Mouse (Mus musculus) intestine, postnatal 0 days (tissue): ENCODE measurements around the gene Top3a. TPM values are rescaled to one million over a fixed set of nuclear protein-coding genes. Genes with fewer than 3 reads are reported as not detected.

Experiments used
- ATAC-seq: fragments of 200-750 bp; cut with Nextera tagmentation; 2 replicates; pipeline ENCODE4 v1.8.0; 2017; ENCODE audit warnings: mild to moderate bottlenecking, moderate TSS enrichment, moderate library complexity
- H3K27ac ChIP-seq: fragments of 300-500 bp; sonication (generic); 2 replicates; pipeline ENCODE4 v1.5.1; 2014; ENCODE audit warnings: mild to moderate bottlenecking, low read depth, low read length, moderate library complexity
- H3K27me3 ChIP-seq: fragments of 300-500 bp; sonication (generic); replicated peaks from 2 replicates; pipeline ENCODE4 v1.6.1; 2014; ENCODE audit warnings: low read length, mixed read lengths; ENCODE audit not compliant: control insufficient read depth, insufficient read depth
- H3K36me3 ChIP-seq: fragments of 300-500 bp; sonication (generic); 2 replicates; pipeline ENCODE4 v1.6.1; 2014; ENCODE audit warnings: mild to moderate bottlenecking, moderate library complexity; ENCODE audit not compliant: control insufficient read depth, insufficient read depth
- H3K4me1 ChIP-seq: fragments of 300-500 bp; sonication (generic); replicated peaks from 2 replicates; pipeline ENCODE4 v1.6.1; 2014; ENCODE audit warnings: antibody characterized with exemption, low read length, mixed read lengths; ENCODE audit not compliant: control insufficient read depth, insufficient read depth
- H3K4me2 ChIP-seq: fragments of 300-500 bp; sonication (generic); replicated peaks from 2 replicates; pipeline ENCODE4 v1.6.1; 2014; ENCODE audit warnings: low read depth, mild to moderate bottlenecking, moderate library complexity
- H3K4me3 ChIP-seq: fragments of 300-500 bp; sonication (generic); 2 replicates; pipeline ENCODE4 v1.5.1; 2014; ENCODE audit warnings: low read depth, low read length
- H3K9ac ChIP-seq: fragments of 300-500 bp; sonication (generic); 2 replicates; pipeline ENCODE4 v1.6.1; 2014; ENCODE audit warnings: mild to moderate bottlenecking, low read depth, low read length
- H3K9me3 ChIP-seq: fragments of 300-500 bp; sonication (generic); 2 replicates; pipeline ENCODE4 v1.6.1; 2016; ENCODE audit warnings: mixed run types; ENCODE audit not compliant: control insufficient read depth
- CTCF ChIP-seq: sonication (generic); IDR thresholded peaks from 2 replicates; pipeline ENCODE4 v1.5.1; 2016; ENCODE audit warnings: low read depth, mild to moderate bottlenecking, control low read depth, antibody characterized with exemption, moderate library complexity
- WGBS: fragments of 180-500 bp; shearing (Covaris S2); extraction: QIAGEN DNeasy Blood & Tissue Kit; methylation state at CpG from one replicate; pipeline ENCODE4 v1.1.7; 2014; 5-methylcytosine and 5-hydroxymethylcytosine counted together
- polyA plus RNA-seq: library from polyadenylated mRNA; unstranded; fragments of >200 nt; fragmentation: Nextera tagmentation; extraction: Ambion mirVana; gene quantifications from 2 replicates; pipeline ENCODE4 v1.2.1, GENCODE M21; 2015

Top3a gene
- polyA plus RNA-seq, 1 experiment from 2014 or later: 3.2 TPM

- Histone ChIP-seq H3K4me2 (no peak overlapping the region), H3K4me1 (no peaks in the 10 kb centered on the region), H3K27me3 (no peaks in the 10 kb centered on the region), H3K27ac (no peak overlapping the region), H3K9me3 (no peaks in the 10 kb centered on the region), H3K4me3 (no peak overlapping the region), H3K36me3 (peaks cover 45% of the 10 kb centered on the region), H3K9ac (no peak overlapping the region)
- TF ChIP-seq CTCF: no peak
- 84% methylated on average over 11 of the region's 11 CpGs for WGBS
- ATAC-seq: no peak
These were observed 19.2 kb upstream of the Top3a start for GRCm38 (mm10) chr11:60796342-60796741.

DNA sequence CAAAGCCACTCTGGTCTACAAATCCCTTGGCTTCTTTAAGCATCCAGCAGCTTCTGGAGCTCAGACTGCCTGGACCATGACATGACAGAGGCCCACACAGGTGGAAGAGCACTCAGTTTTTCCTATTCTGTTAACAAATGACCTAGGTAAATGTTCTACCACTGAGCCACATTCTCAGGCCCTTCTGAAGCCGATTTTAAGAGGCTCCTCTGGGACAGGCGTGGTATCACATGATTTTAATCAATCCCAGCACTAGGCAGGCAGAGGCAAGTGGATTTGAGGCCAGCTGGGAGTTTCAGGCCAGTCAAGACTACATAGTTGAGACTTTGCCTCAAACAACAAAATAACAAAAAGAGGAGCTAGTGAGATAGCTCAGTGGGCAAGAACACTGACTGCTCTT lies 13.3 kb upstream of the Top3a start:
- H3K4me2 ChIP-seq: no peak overlapping the region
- H3K36me3 ChIP-seq: peaks cover 61% of the 10 kb centered on the region
- TF ChIP-seq CTCF: no peak
- no peaks in the 10 kb centered on the region for H3K4me1 ChIP-seq
- H3K4me3 ChIP-seq: no peak overlapping the region
- no peak overlapping the region for H3K9ac ChIP-seq
- no peaks in the 10 kb centered on the region for H3K27me3 ChIP-seq
- no peak for ATAC-seq
- no peak overlapping the region for H3K27ac ChIP-seq
- whole genome bisulfite sequencing: 75% methylated on average over 2 of the region's 2 CpGs
- H3K9me3 ChIP-seq: no peaks in the 10 kb centered on the region

GRCm38 (mm10) chr11:60787595-60787994 lies 10.4 kb upstream of the Top3a start:
- ATAC-seq: no peak
- Histone ChIP-seq H3K9me3 (no peaks in the 10 kb centered on the region), H3K27me3 (no peaks in the 10 kb centered on the region), H3K27ac (no peak overlapping the region), H3K4me3 (no peak overlapping the region), H3K4me1 (no peaks in the 10 kb centered on the region), H3K36me3 (peaks cover 62% of the 10 kb centered on the region), H3K9ac (no peak overlapping the region), H3K4me2 (no peak overlapping the region)
- 63% methylated on average over 1 of the region's 1 CpGs for WGBS
- no peak for TF ChIP-seq CTCF

DNA sequence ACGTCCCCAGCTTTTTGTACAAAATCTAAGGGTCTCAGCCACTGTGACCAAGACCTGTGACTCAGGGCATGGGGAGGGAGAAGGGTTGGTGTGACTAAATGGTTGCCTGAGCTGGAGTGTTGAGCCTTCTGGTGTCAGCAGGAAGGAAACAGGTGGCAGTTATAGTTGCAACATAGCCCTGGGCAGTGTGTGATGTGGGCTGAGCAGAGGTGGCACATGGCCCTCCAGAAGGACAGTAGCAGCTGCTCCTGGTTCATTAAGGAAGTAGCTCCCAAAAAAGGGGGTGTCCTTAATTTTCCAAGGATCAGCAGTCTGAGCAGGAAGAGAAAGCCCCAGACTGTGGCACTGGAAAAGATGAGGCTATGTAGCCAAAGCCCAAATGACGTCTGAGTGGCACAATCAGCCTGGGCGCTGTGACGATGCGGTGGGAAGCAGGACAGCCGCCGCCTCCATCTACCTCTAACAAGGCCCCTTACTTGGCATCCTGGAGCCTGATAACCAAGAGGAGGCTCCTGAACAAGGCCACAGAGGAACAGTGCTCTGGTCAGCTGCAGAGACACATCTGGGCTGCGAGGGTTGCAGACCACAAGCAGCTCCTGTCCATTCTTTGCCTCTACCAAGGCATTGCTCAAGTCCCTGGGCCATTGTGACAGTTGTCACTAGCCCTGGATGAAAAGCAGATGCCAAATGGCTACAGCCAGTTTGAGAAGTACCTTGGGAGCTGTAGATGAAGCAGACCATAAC lies 7.2 kb upstream of the Top3a start:
- Histone ChIP-seq H3K4me3 (no peak overlapping the region), H3K27me3 (no peaks in the 10 kb centered on the region), H3K36me3 (peaks cover 55% of the 10 kb centered on the region), H3K4me1 (peaks cover 15% of the 10 kb centered on the region; the same call in 1 of the 2 replicates), H3K9me3 (no peaks in the 10 kb centered on the region), H3K27ac (no peak overlapping the region), H3K4me2 (no peak overlapping the region), H3K9ac (no peak overlapping the region)
- 84% methylated on average over 8 of the region's 8 CpGs for WGBS
- TF ChIP-seq CTCF: no peak
- ATAC-seq: no peak

GRCm38 (mm10) chr11:60779673-60780189 lies 2.6 kb upstream of the Top3a start:
- Histone ChIP-seq H3K36me3 (peaks cover 24% of the 10 kb centered on the region), H3K27ac (no peak overlapping the region), H3K9ac (peak overlapping the region; percentile 34; the same call in 1 of the 2 replicates), H3K9me3 (no peaks in the 10 kb centered on the region), H3K4me1 (peaks cover 19% of the 10 kb centered on the region), H3K4me3 (peak overlapping the region; percentile 63), H3K27me3 (no peaks in the 10 kb centered on the region), H3K4me2 (peak overlapping the region; percentile 83)
- ATAC-seq: no peak
- TF ChIP-seq CTCF: no peak
- WGBS: 71% methylated on average over 10 of the region's 10 CpGs

DNA sequence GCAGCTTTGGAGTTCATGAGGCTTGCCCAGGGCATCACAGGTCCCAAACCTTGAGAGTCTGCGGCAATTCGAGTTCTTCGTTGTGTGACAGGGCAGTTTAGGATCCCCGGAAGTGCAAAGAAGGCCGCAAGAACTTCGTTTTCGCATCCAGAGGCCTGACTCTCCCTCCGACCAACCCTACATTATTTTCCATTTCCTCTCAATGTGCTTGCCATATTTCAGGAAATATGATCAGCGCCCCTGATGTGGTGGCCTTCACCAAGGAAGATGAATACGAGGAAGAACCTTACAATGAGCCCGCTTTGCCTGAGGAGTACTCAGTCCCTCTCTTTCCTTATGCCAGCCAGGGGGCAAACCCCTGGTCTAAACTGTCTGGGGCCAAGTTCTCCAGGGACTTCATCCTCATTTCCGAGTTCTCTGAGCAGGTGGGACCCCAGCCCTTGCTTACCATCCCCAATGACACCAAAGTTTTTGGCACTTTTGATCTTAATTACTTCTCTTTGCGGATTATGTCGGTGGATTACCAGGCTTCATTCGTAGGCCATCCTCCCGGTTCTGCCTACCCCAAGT lies 721 bp upstream of the Top3a start:
- no peaks in the 10 kb centered on the region for H3K9me3 ChIP-seq
- peaks cover 19% of the 10 kb centered on the region for H3K4me1 ChIP-seq
- H3K4me2 ChIP-seq: peak overlapping the region; percentile 83
- H3K27me3 ChIP-seq: no peaks in the 10 kb centered on the region
- no peak for ATAC-seq
- peak overlapping the region; percentile 90 for H3K27ac ChIP-seq
- WGBS: 23% methylated on average over 16 of the region's 16 CpGs
- H3K4me3 ChIP-seq: peak overlapping the region; percentile 63
- no peak for TF ChIP-seq CTCF
- H3K36me3 ChIP-seq: peaks cover 11% of the 10 kb centered on the region; the same call in 1 of the 2 replicates
- H3K9ac ChIP-seq: peak overlapping the region; percentile 77
